Mouse (Mus musculus) heart, embryonic 10.5 days (tissue): Measurements from ENCODE around the gene Fggy. TPM values are rescaled to one million over a fixed set of nuclear protein-coding genes. Genes with fewer than 3 reads are reported as not detected.

Experiments used
- DNase-seq: peaks from one replicate; pipeline ENCODE4 v3.0.0-alpha.2; 2017; ENCODE audit warnings: low spot score
- H3K27ac ChIP-seq: fragments of 300-500 bp; sonication (generic); 2 replicates; pipeline ENCODE4 v1.5.1; 2016; ENCODE audit warnings: mild to moderate bottlenecking
- H3K27me3 ChIP-seq: fragments of 300-500 bp; sonication (generic); 2 replicates; pipeline ENCODE4 v1.6.1; 2016; ENCODE audit warnings: mild to moderate bottlenecking; ENCODE audit not compliant: poor library complexity, insufficient read depth, severe bottlenecking
- H3K36me3 ChIP-seq: fragments of 300-500 bp; sonication (generic); 2 replicates; pipeline ENCODE4 v1.6.1; 2016; ENCODE audit warnings: mild to moderate bottlenecking, moderate library complexity
- H3K4me1 ChIP-seq: fragments of 300-500 bp; sonication (generic); 2 replicates; pipeline ENCODE4 v1.6.1; 2016; ENCODE audit warnings: mild to moderate bottlenecking
- H3K4me3 ChIP-seq: fragments of 300-500 bp; sonication (generic); 2 replicates; pipeline ENCODE4 v1.5.1; 2016; ENCODE audit warnings: mild to moderate bottlenecking, moderate library complexity
- H3K9me3 ChIP-seq: fragments of 300-500 bp; sonication (generic); 2 replicates; pipeline ENCODE4 v1.6.1; 2016; ENCODE audit warnings: mild to moderate bottlenecking, moderate library complexity
- WGBS: fragments of 180-500 bp; shearing (Covaris S2); methylation state at CpG from one replicate; pipeline ENCODE4 v1.1.7; 2016; 5-methylcytosine and 5-hydroxymethylcytosine counted together
- polyA plus RNA-seq: library from polyadenylated mRNA; unstranded; fragments of >200 nt; fragmentation: Nextera tagmentation; extraction: Ambion mirVana; gene quantifications from 2 replicates; pipeline ENCODE4 v1.2.1, GENCODE M21; 2016

Gene Fggy
- polyA plus RNA-seq, 1 experiment from 2014 or later, result 8.0 TPM

DNA sequence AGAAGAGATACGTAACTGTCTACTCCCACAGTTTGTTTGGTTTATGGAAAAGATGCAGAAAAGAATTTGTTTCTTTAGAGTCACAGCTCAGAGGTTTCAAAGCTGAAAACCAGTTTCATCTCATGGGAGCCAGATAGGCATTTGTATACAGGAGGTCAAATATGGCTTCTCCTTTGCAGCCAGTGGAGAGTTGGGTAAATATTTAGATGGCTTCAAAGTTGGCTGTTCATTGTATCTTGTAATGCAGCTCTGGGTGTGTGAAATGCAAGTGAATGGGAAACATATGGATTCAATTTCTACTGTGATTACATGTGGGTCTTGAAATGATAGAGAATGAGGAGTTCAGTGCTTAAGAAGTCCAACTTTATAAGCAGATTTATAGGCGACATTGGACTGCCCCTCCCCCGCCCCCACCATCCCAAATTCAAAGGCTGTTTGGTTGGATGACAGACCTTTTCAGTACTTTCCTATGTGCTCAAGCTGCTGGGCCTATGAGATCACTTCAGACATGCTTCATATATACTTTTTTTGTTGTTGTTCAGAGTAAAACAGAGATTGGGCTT lies 234.7 kb downstream of the Fggy start:
- DNase-seq, result no peak
- WGBS, result 84% methylated on average over 3 of the region's 3 CpGs
- no peaks in the 10 kb centered on the region for H3K27me3 ChIP-seq
- H3K4me1 ChIP-seq, result peaks cover 17% of the 10 kb centered on the region
- H3K36me3 ChIP-seq, result no peaks in the 10 kb centered on the region
- H3K4me3 ChIP-seq, result no peak overlapping the region
- no peaks in the 10 kb centered on the region for H3K9me3 ChIP-seq
- H3K27ac ChIP-seq, result no peak overlapping the region

GRCm38 (mm10) chr4:95793647-95794328 lies 236.5 kb downstream of the Fggy start:
- H3K9me3 ChIP-seq, result no peaks in the 10 kb centered on the region
- 54% methylated on average over 7 of the region's 7 CpGs for WGBS
- peak overlapping the region; percentile 76; the same call in 1 of the 2 replicates for H3K27ac ChIP-seq
- no peak overlapping the region for H3K4me3 ChIP-seq
- peaks cover 17% of the 10 kb centered on the region for H3K4me1 ChIP-seq
- no peaks in the 10 kb centered on the region for H3K27me3 ChIP-seq
- DNase-seq, result no peak
- H3K36me3 ChIP-seq, result no peaks in the 10 kb centered on the region

- 19% methylated on average over 6 of the region's 6 CpGs for WGBS
- no peaks in the 10 kb centered on the region for H3K9me3 ChIP-seq
- H3K27ac ChIP-seq, result peak overlapping the region; percentile 76
- no peaks in the 10 kb centered on the region for H3K36me3 ChIP-seq
- H3K4me1 ChIP-seq, result peaks cover 17% of the 10 kb centered on the region
- H3K27me3 ChIP-seq, result no peaks in the 10 kb centered on the region
- peak; percentile 81 for DNase-seq
- no peak overlapping the region for H3K4me3 ChIP-seq
Observed at GRCm38 (mm10) chr4:95794651-95795050, 237.3 kb downstream of the Fggy start.

- 44% methylated on average over 2 of the region's 2 CpGs for WGBS
- H3K9me3 ChIP-seq, result no peaks in the 10 kb centered on the region
- no peak overlapping the region for H3K4me3 ChIP-seq
Observed at GRCm38 (mm10) chr4:95795283-95795682, 238.0 kb downstream of the Fggy start.

DNA sequence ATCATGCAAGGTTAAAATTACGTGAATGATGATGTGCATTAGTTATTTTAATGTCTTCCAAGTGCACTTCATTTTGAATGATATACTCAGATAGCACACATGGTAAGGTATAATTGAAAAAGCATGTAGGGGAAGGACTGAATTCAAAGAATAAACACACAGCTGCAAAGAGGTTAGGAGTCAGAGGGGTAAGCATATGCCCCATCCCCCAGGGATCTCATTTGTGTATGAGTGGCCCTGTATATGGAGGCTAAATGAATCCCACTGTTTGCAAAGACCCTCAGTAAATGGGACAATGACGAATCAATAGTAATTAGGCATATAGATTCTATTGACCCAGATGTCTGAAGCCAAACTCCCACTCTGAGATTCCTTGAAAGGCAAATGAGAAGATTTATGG lies 262.3 kb downstream of the Fggy start:
- Histone ChIP-seq H3K36me3 (no peaks in the 10 kb centered on the region), H3K4me1 (0 out of 2 replicates have a peak, but pooled peaks cover 3% of the 10 kb centered on the region), H3K27me3 (no peaks in the 10 kb centered on the region), H3K27ac (no peak overlapping the region), H3K9me3 (no peaks in the 10 kb centered on the region), H3K4me3 (no peak overlapping the region)
- WGBS, result 83% methylated on average over 2 of the region's 2 CpGs
- no peak for DNase-seq

More at GRCm38 (mm10) chr4:95795283-95795682, 238.0 kb downstream of the Fggy start:
- H3K36me3 ChIP-seq, result no peaks in the 10 kb centered on the region
- DNase-seq, result no peak
- H3K27ac ChIP-seq, result no peak overlapping the region
- H3K27me3 ChIP-seq, result no peaks in the 10 kb centered on the region
- peaks cover 17% of the 10 kb centered on the region for H3K4me1 ChIP-seq

DNA sequence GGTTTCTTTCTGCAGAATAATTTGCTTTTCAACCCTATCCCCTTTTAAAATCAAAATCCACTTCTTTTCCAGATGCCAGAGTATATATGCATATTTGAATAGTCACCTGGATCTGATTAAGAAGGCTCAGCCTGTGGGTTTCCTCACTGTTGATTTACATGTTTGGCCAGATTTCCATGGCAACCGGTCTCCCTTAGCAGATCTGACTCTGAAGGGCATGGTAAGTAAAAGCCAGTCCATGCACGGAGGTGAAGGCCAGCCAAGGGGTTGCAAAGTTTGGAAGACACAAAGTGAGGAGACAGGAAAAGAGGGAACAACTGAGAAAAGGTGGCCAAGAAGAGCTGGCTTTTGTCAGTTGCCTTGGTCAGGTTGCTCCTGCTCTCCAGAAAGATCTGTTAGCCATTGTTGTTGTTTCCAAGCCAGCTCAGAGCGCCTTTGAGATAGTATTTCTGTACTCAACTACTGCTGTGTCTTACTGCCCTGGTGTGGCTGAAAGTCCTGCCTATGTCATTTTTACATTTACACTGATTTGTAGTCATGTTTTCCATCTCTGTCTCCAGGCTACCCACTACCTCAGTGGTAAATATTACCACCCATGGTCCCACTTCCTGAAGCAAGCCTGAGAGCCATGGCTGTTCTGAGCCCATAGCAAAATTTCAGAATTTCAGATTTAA lies 264.7 kb downstream of the Fggy start:
- H3K36me3 ChIP-seq, result no peaks in the 10 kb centered on the region
- WGBS, result 59% methylated on average over 3 of the region's 3 CpGs
- no peak for DNase-seq
- H3K4me1 ChIP-seq, result 0 out of 2 replicates have a peak, but pooled peaks cover 3% of the 10 kb centered on the region
- H3K27ac ChIP-seq, result no peak overlapping the region
- no peaks in the 10 kb centered on the region for H3K9me3 ChIP-seq
- H3K4me3 ChIP-seq, result no peak overlapping the region
- H3K27me3 ChIP-seq, result no peaks in the 10 kb centered on the region

GRCm38 (mm10) chr4:95828164-95828563 lies 270.9 kb downstream of the Fggy start:
- Histone ChIP-seq H3K9me3 (no peaks in the 10 kb centered on the region), H3K4me3 (no peak overlapping the region), H3K4me1 (peaks cover 5% of the 10 kb centered on the region; the same call in 1 of the 2 replicates), H3K36me3 (no peaks in the 10 kb centered on the region), H3K27me3 (no peaks in the 10 kb centered on the region), H3K27ac (no peak overlapping the region)
- 84% methylated on average over 4 of the region's 4 CpGs for WGBS
- no peak for DNase-seq

GRCm38 (mm10) chr4:95830320-95830719 lies 273.0 kb downstream of the Fggy start:
- H3K36me3 ChIP-seq, result no peaks in the 10 kb centered on the region
- H3K27ac ChIP-seq, result no peak overlapping the region
- 79% methylated on average over 2 of the region's 2 CpGs for WGBS
- H3K4me3 ChIP-seq, result no peak overlapping the region
- DNase-seq, result no peak
- peaks cover 5% of the 10 kb centered on the region; the same call in 1 of the 2 replicates for H3K4me1 ChIP-seq
- no peaks in the 10 kb centered on the region for H3K27me3 ChIP-seq
- H3K9me3 ChIP-seq, result no peaks in the 10 kb centered on the region

DNA sequence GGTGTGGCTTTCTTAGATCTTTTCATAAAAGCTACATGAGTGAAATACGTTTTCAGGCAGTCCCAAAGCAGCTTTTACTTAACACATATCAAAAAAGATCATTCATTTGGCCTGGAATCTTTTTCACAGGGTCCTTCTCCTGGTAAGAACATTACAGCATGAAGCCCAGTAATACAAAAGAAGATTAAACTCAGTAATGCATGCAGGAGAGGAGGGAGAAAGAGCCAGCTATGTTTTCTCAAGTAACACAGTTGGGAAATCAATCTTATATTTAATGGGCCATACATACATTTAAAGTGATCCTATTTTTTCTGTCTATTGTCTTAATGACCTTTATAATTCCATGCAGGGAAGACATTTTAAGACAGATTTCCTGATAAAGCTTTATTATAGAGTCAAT lies 282.6 kb downstream of the Fggy start:
- no peaks in the 10 kb centered on the region for H3K36me3 ChIP-seq
- H3K4me1 ChIP-seq, result no peaks in the 10 kb centered on the region
- 82% methylated on average over 1 of the region's 1 CpGs for WGBS
- no peaks in the 10 kb centered on the region for H3K27me3 ChIP-seq
- H3K9me3 ChIP-seq, result no peaks in the 10 kb centered on the region
- DNase-seq, result no peak
- H3K27ac ChIP-seq, result no peak overlapping the region
- no peak overlapping the region for H3K4me3 ChIP-seq

DNA sequence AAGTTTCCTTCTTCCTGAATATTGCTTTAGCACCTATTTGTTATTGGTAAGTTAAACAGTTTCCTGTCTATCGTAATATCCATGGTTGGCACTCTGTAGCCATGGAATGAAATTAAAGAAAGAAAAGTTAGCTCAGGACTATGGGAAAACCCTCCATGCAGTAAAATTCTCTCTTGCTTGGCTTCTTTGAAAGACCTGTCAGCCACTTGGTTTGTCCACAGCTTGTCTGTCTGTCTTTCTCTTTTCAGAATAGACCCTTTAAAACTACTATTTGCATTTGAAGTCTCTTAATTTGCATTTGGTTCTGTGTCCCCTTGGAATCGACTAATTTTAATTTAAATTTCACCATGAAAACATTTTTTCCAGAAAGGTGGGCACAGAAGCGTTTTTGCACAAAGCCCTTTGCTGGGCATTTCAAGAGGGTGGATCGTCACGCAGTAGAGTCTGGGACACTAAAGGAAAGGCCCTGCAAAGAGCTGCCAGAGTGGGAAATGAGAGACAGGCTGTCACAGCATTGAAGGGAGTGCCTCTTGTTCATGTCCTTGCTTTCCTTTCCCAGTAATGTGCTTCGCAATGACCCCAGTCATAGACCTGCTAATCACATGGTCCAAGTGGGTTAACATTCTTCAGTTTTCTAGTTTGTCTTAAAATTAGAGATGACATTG lies 283.2 kb downstream of the Fggy start:
- peaks cover 3% of the 10 kb centered on the region for H3K4me1 ChIP-seq
- DNase-seq, result no peak
- H3K4me3 ChIP-seq, result no peak overlapping the region
- no peaks in the 10 kb centered on the region for H3K9me3 ChIP-seq
- H3K27me3 ChIP-seq, result no peaks in the 10 kb centered on the region
- no peak overlapping the region for H3K27ac ChIP-seq
- 83% methylated on average over 6 of the region's 6 CpGs for WGBS
- H3K36me3 ChIP-seq, result no peaks in the 10 kb centered on the region

DNA sequence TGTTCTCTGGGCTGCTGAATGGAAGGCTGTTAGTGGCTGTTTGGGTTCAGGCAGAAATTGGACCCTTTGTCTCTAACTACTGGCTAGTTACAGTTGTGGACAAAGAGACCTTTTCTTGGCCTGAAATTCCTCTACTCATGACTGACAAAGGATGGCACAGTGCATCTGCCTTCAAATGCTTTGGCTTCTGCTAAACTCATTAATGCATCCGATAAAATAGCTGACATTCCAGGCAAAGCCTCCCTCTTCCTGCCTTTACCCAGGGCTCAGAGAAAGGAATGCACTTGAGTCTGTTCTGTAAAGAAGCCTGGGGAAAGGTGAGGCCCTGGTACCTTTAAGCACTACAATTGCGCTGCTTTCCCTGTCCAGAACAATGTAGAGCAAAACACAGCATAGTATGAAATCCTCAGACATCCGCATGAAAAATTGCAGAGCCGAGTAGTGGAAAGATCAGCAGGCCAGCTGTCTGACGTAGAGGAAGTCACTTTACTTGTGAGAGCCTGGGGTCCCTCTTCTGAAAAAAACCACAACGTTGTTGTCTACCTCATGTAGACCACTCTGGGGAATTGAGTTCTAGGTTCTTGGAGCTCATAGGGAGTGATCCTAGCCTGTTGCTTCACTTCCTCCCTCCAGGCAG lies 288.8 kb downstream of the Fggy start:
- Histone ChIP-seq H3K4me1 (peaks cover 14% of the 10 kb centered on the region), H3K36me3 (no peaks in the 10 kb centered on the region), H3K4me3 (no peak overlapping the region), H3K27me3 (no peaks in the 10 kb centered on the region), H3K9me3 (no peaks in the 10 kb centered on the region), H3K27ac (peak overlapping the region; percentile 75)
- 33% methylated on average over 6 of the region's 6 CpGs for WGBS
- DNase-seq, result peak; percentile 71

DNA sequence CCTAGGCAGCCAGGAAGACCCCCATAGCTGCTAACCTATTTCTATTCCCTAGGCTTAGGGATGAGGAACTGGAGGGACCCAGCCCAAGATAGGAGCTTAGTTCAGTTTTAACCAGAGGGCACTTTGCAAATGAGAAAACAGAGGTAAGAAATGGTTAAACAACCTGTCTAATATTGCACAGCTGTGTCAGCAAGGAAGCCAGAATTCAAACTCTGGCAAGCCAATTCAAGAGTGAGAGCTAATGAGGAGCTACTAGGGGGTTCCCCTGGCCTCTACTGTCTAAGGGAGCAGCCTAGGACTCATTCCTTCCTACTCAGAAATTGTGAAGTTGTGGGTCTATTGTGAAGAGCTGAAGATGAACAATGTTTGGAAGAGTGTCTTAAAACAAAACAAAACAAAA lies 289.9 kb downstream of the Fggy start:
- Histone ChIP-seq H3K27me3 (no peaks in the 10 kb centered on the region), H3K27ac (peak overlapping the region; percentile 75; the same call in 1 of the 2 replicates), H3K4me1 (peaks cover 14% of the 10 kb centered on the region), H3K9me3 (no peaks in the 10 kb centered on the region), H3K36me3 (no peaks in the 10 kb centered on the region), H3K4me3 (no peak overlapping the region)
- peak; percentile 13 for DNase-seq
